Mouse (Mus musculus) midbrain, embryonic 15.5 days (tissue): ENCODE data around the gene Usp2. TPM values are rescaled to one million over a fixed set of nuclear protein-coding genes. Genes with fewer than 3 reads are reported as not detected.

ENCODE experiments used
- ATAC-seq: fragments of 200-750 bp; cut with Nextera tagmentation; replicated peaks from 2 replicates; pipeline ENCODE4 v1.8.0; 2017; ENCODE audit warnings: moderate TSS enrichment
- H3K27ac ChIP-seq: fragments of 300-500 bp; sonication (generic); 2 replicates; pipeline ENCODE4 v1.5.1; 2015; ENCODE audit warnings: mild to moderate bottlenecking, inconsistent platforms
- H3K27me3 ChIP-seq: fragments of 300-500 bp; sonication (generic); replicated peaks from 2 replicates; pipeline ENCODE4 v1.6.1; 2015; ENCODE audit warnings: inconsistent platforms
- H3K36me3 ChIP-seq: fragments of 300-500 bp; sonication (generic); replicated peaks from 2 replicates; pipeline ENCODE4 v1.6.1; 2015; ENCODE audit warnings: inconsistent platforms
- H3K4me1 ChIP-seq: fragments of 300-500 bp; sonication (generic); 2 replicates; pipeline ENCODE4 v1.6.1; 2015; ENCODE audit warnings: inconsistent platforms
- H3K4me2 ChIP-seq: fragments of 300-500 bp; sonication (generic); 2 replicates; pipeline ENCODE4 v1.6.1; 2015; ENCODE audit warnings: inconsistent platforms, mild to moderate bottlenecking, moderate library complexity
- H3K4me3 ChIP-seq: fragments of 300-500 bp; sonication (generic); 2 replicates; pipeline ENCODE4 v1.5.1; 2015; ENCODE audit warnings: mild to moderate bottlenecking, inconsistent platforms
- H3K9ac ChIP-seq: fragments of 300-500 bp; sonication (generic); 2 replicates; pipeline ENCODE4 v1.6.1; 2015; ENCODE audit warnings: mild to moderate bottlenecking, inconsistent platforms
- H3K9me3 ChIP-seq: fragments of 300-500 bp; sonication (generic); 2 replicates; pipeline ENCODE4 v1.6.1; 2016; ENCODE audit warnings: inconsistent platforms
- WGBS: fragments of 180-500 bp; shearing (Covaris S2); methylation state at CpG from one replicate; pipeline ENCODE4 v1.1.7; 2015; ENCODE audit warnings: mixed read lengths; 5-methylcytosine and 5-hydroxymethylcytosine counted together
- polyA plus RNA-seq: library from polyadenylated mRNA; unstranded; fragments of >200 nt; fragmentation: Nextera tagmentation; extraction: Ambion mirVana; gene quantifications from 2 replicates; pipeline ENCODE4 v1.2.1, GENCODE M21; 2015

The Usp2 gene
- 5.9 and 9.6 TPM in 2 replicates for polyA plus RNA-seq

GRCm38 (mm10) chr9:44066785-44067225, at the start of gene Usp2:
TSS of gene Usp2 (plus strand) at chr9:44067021.
- ATAC-seq, result peak; percentile 99
- Histone ChIP-seq H3K9ac (peak within 1 kb of the TSS; percentile 48), H3K36me3 (no peaks in the 10 kb centered on the region), H3K4me3 (peak within 1 kb of the TSS; percentile 51), H3K27ac (peak within 1 kb of the TSS; percentile 31; the same call in 1 of the 2 replicates), H3K4me2 (peak within 1 kb of the TSS; percentile 82), H3K9me3 (no peaks in the 10 kb centered on the region), H3K4me1 (peaks cover 17% of the 10 kb centered on the region), H3K27me3 (no peaks in the 10 kb centered on the region; the same call in 1 of the 2 replicates)
- whole genome bisulfite sequencing, result under 1% methylated on average over 38 of the region's 38 CpGs

GRCm38 (mm10) chr9:44017846-44018245, 49.0 kb upstream of the Usp2 start:
- H3K4me2 ChIP-seq, result no peak overlapping the region
- WGBS, result 86% methylated on average over 5 of the region's 5 CpGs

GRCm38 (mm10) chr9:44020001-44020400, 46.8 kb upstream of the Usp2 start:
- no peak for ATAC-seq
- Histone ChIP-seq H3K36me3 (no peaks in the 10 kb centered on the region), H3K27me3 (no peaks in the 10 kb centered on the region), H3K4me2 (no peak overlapping the region), H3K4me3 (no peak overlapping the region), H3K4me1 (no peaks in the 10 kb centered on the region), H3K9ac (no peak overlapping the region), H3K9me3 (no peaks in the 10 kb centered on the region), H3K27ac (no peak overlapping the region)
- 85% methylated on average over 7 of the region's 7 CpGs for WGBS

More at GRCm38 (mm10) chr9:44017846-44018245, 49.0 kb upstream of the Usp2 start:
- no peak overlapping the region for H3K9ac ChIP-seq
- peaks cover 6% of the 10 kb centered on the region for H3K4me1 ChIP-seq
- no peaks in the 10 kb centered on the region for H3K27me3 ChIP-seq
- no peak overlapping the region for H3K27ac ChIP-seq
- no peaks in the 10 kb centered on the region for H3K9me3 ChIP-seq
- ATAC-seq, result no peak
- no peaks in the 10 kb centered on the region for H3K36me3 ChIP-seq
- H3K4me3 ChIP-seq, result no peak overlapping the region

GRCm38 (mm10) chr9:44022100-44022847, 44.5 kb upstream of the Usp2 start:
- 71% methylated on average over 8 of the region's 8 CpGs for WGBS
- no peaks in the 10 kb centered on the region for H3K4me1 ChIP-seq
- no peaks in the 10 kb centered on the region for H3K9me3 ChIP-seq
- no peak overlapping the region for H3K4me3 ChIP-seq
- H3K27me3 ChIP-seq, result no peaks in the 10 kb centered on the region
- no peak overlapping the region for H3K27ac ChIP-seq
- no peak overlapping the region for H3K4me2 ChIP-seq
- H3K9ac ChIP-seq, result no peak overlapping the region
- no peaks in the 10 kb centered on the region for H3K36me3 ChIP-seq
- ATAC-seq, result no peak

- Histone ChIP-seq H3K4me1 (no peaks in the 10 kb centered on the region), H3K9me3 (no peaks in the 10 kb centered on the region), H3K27ac (no peak overlapping the region), H3K27me3 (no peaks in the 10 kb centered on the region), H3K9ac (no peak overlapping the region), H3K4me3 (no peak overlapping the region), H3K4me2 (no peak overlapping the region), H3K36me3 (no peaks in the 10 kb centered on the region)
- 74% methylated on average over 3 of the region's 3 CpGs for WGBS
- no peak for ATAC-seq
Observed at GRCm38 (mm10) chr9:44024096-44024495, 42.7 kb upstream of the Usp2 start.

GRCm38 (mm10) chr9:44029580-44030236, 37.1 kb upstream of the Usp2 start:
- H3K4me3 ChIP-seq, result no peak overlapping the region
- no peaks in the 10 kb centered on the region for H3K4me1 ChIP-seq
- H3K4me2 ChIP-seq, result no peak overlapping the region
- H3K27ac ChIP-seq, result no peak overlapping the region
- H3K9ac ChIP-seq, result no peak overlapping the region
- H3K27me3 ChIP-seq, result no peaks in the 10 kb centered on the region
- ATAC-seq, result no peak
- WGBS, result 67% methylated on average over 5 of the region's 5 CpGs
- H3K9me3 ChIP-seq, result no peaks in the 10 kb centered on the region
- H3K36me3 ChIP-seq, result no peaks in the 10 kb centered on the region

GRCm38 (mm10) chr9:44030646-44031045, 36.2 kb upstream of the Usp2 start:
- no peak overlapping the region for H3K9ac ChIP-seq
- H3K4me3 ChIP-seq, result no peak overlapping the region
- no peaks in the 10 kb centered on the region for H3K4me1 ChIP-seq
- ATAC-seq, result no peak
- no peaks in the 10 kb centered on the region for H3K27me3 ChIP-seq
- no peaks in the 10 kb centered on the region for H3K36me3 ChIP-seq
- H3K9me3 ChIP-seq, result no peaks in the 10 kb centered on the region
- no peak overlapping the region for H3K27ac ChIP-seq
- 90% methylated on average over 4 of the region's 4 CpGs for WGBS
- no peak overlapping the region for H3K4me2 ChIP-seq

GRCm38 (mm10) chr9:44031079-44031478, 35.7 kb upstream of the Usp2 start:
- no peak overlapping the region for H3K9ac ChIP-seq
- no peak overlapping the region for H3K4me3 ChIP-seq
- no peak for ATAC-seq
- H3K9me3 ChIP-seq, result no peaks in the 10 kb centered on the region
- H3K36me3 ChIP-seq, result no peaks in the 10 kb centered on the region
- H3K4me2 ChIP-seq, result no peak overlapping the region
- H3K4me1 ChIP-seq, result no peaks in the 10 kb centered on the region
- no peak overlapping the region for H3K27ac ChIP-seq
- H3K27me3 ChIP-seq, result no peaks in the 10 kb centered on the region
- 86% methylated on average over 5 of the region's 5 CpGs for WGBS

- H3K27ac ChIP-seq, result no peak overlapping the region
- no peak overlapping the region for H3K4me2 ChIP-seq
- no peaks in the 10 kb centered on the region for H3K9me3 ChIP-seq
- H3K4me1 ChIP-seq, result no peaks in the 10 kb centered on the region
- H3K9ac ChIP-seq, result no peak overlapping the region
- no peaks in the 10 kb centered on the region for H3K36me3 ChIP-seq
- 78% methylated on average over 4 of the region's 4 CpGs for WGBS
- H3K4me3 ChIP-seq, result no peak overlapping the region
- ATAC-seq, result no peak
- no peaks in the 10 kb centered on the region for H3K27me3 ChIP-seq
Observed at GRCm38 (mm10) chr9:44031946-44032345, 34.9 kb upstream of the Usp2 start.

GRCm38 (mm10) chr9:44033317-44033716, 33.5 kb upstream of the Usp2 start:
- Histone ChIP-seq H3K4me1 (no peaks in the 10 kb centered on the region), H3K4me2 (no peak overlapping the region), H3K27ac (no peak overlapping the region), H3K9ac (no peak overlapping the region), H3K4me3 (no peak overlapping the region), H3K9me3 (no peaks in the 10 kb centered on the region), H3K27me3 (no peaks in the 10 kb centered on the region), H3K36me3 (no peaks in the 10 kb centered on the region)
- no peak for ATAC-seq
- WGBS, result 93% methylated on average over 5 of the region's 5 CpGs

GRCm38 (mm10) chr9:44033957-44034727, 32.7 kb upstream of the Usp2 start:
- Histone ChIP-seq H3K9ac (no peak overlapping the region), H3K4me3 (no peak overlapping the region), H3K27ac (no peak overlapping the region), H3K9me3 (no peaks in the 10 kb centered on the region), H3K36me3 (no peaks in the 10 kb centered on the region), H3K27me3 (no peaks in the 10 kb centered on the region), H3K4me1 (no peaks in the 10 kb centered on the region), H3K4me2 (no peak overlapping the region)
- ATAC-seq, result no peak
- WGBS, result 74% methylated on average over 13 of the region's 13 CpGs

- whole genome bisulfite sequencing, result 95% methylated on average over 5 of the region's 5 CpGs
- no peak overlapping the region for H3K9ac ChIP-seq
- H3K4me3 ChIP-seq, result no peak overlapping the region
- H3K9me3 ChIP-seq, result no peaks in the 10 kb centered on the region
- H3K27me3 ChIP-seq, result peaks cover 9% of the 10 kb centered on the region
- H3K4me1 ChIP-seq, result no peaks in the 10 kb centered on the region
- no peak overlapping the region for H3K4me2 ChIP-seq
- no peak for ATAC-seq
- H3K36me3 ChIP-seq, result no peaks in the 10 kb centered on the region
- H3K27ac ChIP-seq, result no peak overlapping the region
Observed at GRCm38 (mm10) chr9:44037106-44037505, 29.7 kb upstream of the Usp2 start.
